Mouse (Mus musculus) CH12F3 (cell line): Measurements from ENCODE around the gene Zfp445.
"Not testable (repeated sequence)": the region's sequence is repeated elsewhere in the genome, so short reads cannot be mapped to it uniquely, and the experiment has no call there.

Experiments used
- in situ Hi-C: fragments of 300-500 bp; cut with MboI; formaldehyde crosslinking; loops from 2 replicates; pipeline ENCODE4 v1.14.3; 2020; ENCODE audit warnings: low sequenced_read_pairs

The Zfp445 gene

DNA sequence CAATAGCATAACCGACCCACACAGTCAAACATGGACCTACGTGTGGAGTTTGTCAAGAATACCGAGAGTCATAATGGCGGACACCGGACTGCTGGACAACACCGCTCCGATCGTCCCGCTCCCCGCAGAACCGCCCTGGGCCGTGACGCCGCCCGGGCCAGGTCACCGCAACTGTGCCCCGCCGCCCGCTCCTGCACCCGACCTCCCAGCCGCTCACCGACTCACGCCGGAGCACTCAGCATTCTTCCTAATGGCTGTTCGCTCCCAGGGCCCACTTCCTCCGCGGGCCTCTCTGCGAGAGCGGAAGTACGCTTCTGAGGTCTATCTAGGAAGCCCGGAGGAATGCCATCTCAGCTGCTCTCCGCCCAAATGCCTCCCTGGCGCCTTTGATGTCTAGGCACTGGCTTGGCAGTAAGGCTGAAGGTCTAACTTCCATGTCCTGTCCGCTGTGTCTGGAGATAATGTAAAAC, at the start of gene Zfp445:
Gene Zfp445 (minus strand): TSS at position 310 of the 470 bp plus-strand sequence.
- in situ Hi-C loops, result no loop called here

DNA sequence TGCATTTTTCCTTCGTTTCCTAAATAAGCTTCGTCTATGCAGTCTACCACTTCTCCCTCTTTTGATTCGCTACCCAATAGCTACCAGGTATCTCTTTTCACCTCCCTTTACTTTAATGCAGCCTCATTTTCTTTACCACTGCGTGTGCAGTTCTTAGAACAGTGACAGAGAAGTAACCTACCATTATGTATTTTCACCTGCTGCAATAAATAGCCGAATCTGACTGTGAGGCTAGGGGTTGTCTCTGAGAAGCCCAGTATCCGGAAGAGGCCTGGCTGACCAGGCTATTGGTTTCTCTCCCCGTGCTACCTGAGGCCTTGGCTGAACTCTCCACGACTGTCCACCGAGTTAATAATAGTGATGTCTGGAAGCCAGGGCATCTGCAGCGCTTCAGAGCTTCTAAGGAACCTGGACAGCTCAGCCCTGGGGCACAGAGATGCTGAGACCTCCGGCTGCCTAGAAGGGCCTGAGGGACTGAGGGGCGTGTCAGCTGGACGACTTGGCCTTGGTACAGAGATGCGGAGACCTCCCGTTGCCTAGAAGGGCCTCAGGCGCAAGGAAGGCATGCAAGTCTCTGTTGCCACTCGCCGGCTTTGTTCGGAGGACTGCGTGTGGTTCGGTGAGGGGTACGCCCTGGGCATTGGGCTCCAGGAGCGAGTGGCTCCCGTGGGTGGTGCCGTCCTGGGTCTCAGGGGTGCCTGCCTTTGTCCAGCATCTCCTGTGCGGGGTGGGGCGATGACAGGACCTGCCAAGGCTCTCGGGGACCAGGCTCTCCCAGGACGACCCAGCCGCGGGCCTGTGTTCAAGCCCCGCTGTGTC, 37.1 kb upstream of the Zfp445 start:
- in situ Hi-C loops, result no loop called here

DNA sequence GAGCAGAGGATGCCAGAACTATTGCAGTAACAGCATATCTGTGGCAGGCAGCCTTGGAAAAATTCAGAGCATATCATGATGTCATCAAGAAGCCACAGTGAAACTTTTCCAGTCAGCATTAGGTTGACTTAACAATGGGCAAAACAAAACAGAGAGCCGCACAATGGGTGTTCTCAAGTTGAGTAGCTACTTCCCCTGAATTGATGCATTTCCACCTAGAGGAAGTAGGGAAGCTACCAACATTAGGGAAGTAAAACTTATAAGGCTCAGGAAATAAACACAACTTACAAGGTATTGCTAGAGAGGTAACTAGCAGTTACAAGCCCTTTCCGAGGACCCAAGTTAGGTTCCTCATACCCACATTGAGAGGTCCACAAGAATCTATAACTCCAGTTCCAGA, 35.2 kb upstream of the Zfp445 start:
- in situ Hi-C loops, result no loop called here

DNA sequence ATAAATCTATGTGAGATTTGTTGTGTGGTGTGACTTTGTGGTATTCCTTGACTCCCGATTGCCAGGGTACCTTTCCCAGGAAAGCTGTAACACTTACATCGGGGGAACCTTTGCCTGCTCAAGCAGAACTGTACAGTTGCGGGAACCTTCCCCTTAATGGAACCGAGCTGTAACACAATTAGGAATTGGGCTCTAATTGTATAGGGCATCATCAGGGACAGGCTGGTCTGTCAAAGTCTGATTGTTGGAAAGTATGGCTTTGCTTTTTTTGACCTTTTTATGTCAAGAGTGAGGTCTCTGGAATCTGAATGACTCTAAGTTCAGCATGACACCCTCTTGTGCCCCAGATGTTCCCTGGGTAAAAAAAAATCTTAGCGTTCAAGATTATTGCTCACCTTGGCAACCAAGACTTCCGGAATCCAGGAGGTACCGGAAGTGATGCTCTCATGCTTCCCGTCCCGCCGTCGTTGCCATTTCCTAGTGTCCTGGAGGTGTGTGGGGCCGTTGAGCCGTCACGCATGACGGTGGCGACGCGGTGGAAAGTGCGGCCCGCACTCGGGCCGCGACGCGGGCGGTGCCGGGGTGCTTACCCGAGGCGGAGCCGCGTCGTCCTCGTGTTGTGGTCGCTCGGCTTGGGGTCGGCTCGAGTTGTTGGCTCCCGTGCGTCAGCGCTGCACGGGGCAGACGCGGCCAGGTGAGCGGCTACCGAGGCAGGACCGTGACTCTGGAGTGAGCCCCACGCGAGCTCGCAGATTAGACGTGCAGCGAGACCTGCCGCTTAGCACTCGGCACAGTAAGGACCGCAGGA, 20.8 kb upstream of the Zfp445 start:
- in situ Hi-C loops, result no loop called here

DNA sequence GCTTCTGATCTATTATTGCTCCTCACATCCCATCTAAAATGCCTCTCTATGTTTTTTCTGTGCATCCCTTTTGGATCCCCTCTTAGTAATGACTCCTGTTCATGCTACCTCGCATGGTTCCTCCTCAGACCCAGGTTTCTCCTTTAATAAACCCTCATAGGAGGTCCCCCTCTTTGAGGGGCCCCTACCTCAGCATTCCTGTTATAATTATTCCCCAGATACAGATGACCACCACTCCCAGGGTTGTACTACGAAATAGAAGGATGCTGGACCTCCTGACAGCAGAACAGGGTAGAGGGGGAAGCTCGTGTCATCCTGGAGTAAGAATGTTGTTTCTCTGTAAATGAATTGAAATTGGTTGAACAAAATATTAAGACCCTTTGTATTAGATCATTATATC, 19.6 kb upstream of the Zfp445 start, which contains the start of gene Zkscan7:
Gene Zkscan7 (plus strand): TSS at position 301 of the 400 bp plus-strand sequence.
- in situ Hi-C loops, result no loop called here

DNA sequence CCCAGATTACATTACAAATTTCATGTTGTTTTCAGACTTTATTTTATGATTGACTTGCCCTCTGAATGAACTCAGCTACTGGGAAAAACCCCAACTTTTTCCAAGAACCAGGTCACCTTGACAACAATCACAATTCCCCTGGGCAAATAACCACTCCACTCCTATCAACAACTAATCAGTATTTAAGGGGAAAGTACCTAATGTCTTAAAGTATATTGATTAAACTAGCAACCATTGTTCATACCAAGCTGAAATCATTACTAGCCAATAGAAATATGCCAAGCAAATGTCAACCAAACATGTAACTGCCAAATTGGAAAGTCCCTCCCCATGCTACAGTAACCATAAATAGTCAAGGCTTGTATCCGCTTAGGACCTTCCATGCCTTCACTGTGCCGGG, 9.3 kb upstream of the Zfp445 start:
- in situ Hi-C loops, result no loop called here

DNA sequence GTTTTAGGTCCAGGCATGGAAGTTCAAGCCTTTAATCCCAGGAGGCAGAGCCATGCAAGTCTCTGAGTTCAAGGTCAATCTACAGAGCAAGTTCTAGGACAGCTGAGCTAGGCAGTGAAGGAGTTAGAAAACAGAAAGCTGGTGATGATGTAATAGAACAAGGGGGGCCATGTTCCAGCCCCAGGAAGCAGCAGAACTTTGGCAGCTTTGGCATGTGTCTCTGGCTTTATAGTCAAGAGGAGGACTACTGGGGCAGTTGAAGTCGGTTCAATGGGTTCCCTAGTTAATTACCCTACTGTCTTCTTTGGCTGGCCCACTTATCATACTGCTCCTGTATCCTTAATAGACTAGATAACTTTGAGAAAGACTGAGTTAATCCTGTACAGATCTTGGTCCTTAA, 8.8 kb upstream of the Zfp445 start:
- in situ Hi-C loops, result no loop called here

DNA sequence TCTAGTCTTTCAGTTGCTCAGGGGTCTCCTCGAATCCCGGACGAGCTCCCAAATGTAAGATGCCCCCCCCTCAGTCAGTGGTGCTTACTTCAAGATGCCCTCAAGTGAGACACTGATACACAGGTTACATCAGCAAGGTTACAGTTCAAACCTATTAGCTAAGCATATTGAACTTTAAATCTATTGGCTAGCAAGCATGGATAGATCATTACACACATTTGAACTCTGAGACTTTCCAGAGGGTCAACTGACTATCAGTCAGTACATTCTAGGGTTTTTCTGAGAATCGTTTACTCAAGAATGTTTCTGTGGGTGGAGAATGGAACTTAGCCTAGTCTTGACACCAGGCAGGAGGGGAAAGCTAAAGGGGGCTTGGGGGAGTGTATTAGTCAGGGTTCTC, 6.8 kb upstream of the Zfp445 start:
- in situ Hi-C loops, result no loop called here

DNA sequence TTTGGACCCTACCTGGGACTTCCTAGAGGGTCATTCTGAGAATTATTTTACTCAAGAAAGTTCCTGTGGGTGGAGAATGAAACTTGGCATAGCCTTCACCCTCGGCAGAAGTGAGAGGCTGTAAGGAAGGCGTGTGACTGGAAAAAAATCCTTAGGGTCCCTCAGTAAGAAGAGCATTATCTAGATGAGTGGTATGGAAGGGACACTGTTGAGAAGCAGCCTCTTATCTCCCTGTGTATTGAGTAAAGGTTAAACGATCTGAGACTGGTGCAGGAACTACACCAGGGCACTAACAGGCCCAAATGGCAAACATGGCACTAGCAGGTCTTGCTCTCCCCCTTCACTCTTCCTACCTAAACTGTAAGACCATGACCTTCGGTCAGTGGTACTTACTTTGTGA, 386 bp upstream of the Zfp445 start:
- in situ Hi-C loops, result no loop called here

DNA sequence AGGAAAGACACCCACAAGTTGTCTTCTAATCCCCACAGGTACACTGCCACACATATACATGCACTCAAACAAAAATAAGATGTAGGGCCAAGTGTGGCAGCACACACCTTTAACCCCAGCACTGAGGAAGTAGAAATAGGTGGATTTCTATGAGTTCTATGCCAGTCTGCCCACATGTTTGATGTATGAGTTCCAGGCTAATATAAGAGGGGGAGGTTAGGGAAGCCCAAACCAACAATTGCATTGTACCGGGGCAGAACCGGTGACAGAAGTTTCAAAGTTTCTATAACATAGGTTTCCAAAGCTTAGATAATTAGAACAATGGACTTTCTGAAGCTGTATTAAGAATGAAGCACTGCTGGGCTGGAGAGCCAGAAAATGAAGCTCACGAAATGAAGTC, 958 bp downstream of the Zfp445 start:
- in situ Hi-C loops, result no loop called here

DNA sequence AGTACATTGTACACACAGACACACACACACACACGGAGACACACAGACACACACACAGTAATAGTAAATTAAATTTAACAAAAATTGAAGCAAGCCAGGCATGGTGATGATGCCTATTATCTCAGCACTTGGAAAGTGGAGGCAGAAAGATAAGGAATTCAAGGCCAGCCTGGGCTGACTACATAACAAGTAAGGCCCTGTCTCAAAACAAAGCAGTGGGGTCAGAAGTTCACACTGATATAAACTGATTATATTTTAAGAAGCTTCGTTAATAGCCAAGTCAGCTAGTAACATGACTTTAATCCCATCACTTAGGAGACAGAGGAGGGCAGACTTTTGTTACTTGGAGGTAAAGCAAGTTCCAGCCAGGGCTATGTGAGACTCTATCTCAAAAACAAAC, 2.1 kb downstream of the Zfp445 start:
- in situ Hi-C loops, result no loop called here

DNA sequence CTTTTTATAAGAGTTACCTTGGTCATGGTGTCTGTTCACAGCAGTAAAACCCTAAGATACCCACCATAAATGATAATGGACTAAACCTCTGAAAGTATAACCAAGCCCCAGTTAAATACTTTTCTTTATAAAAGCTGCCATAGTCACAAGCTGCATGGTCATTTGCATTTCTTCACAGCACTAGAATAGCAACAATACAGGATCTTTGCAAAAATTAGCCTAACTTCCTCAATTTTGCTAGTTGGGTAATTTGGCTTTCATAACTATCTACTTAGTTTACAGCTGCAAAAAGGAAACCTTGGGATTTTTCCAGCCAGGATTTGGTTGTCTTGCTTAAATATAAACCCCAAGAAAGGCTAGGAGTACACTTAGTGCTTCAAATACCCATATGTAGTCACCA, 5.1 kb downstream of the Zfp445 start:
- in situ Hi-C loops, result no loop called here

DNA sequence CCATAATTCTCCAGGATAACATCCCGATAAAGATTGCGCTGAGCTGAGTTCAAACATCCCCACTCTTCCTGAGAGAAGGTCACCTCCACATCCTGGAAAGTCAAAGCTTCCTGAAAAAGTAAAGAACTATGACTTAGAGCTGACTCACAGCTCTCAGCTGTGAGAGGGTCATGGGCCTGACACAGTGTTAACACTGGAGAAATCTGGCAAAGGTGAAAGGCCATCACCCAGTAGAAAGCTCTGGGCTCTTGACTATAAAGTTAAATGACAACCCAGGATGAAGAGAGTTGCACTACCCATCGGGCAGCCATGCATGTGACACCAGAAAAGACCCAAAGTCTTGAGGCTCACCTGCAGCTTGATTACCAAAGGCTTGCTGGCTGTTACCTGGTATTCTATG, 9.1 kb downstream of the Zfp445 start:
- in situ Hi-C loops, result no loop called here

DNA sequence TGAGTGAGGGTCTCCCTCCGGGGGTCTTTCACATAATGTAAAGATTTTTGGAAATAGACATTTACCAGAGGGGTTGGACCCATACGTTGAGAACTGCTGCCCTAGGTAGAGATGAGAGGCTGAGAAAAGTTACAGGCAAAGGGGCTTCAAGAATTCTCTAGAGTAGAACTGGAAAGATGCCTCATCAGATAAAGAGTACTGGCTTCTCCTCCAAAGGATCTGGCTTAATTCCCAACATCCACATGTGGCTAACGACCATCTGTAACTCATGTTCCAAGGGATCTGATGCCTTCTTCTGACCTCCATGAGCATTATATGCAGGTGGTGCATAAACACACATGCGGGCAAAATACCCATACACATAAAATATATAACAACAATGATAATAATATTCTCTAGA, 10.2 kb downstream of the Zfp445 start:
- in situ Hi-C loops, result no loop called here

DNA sequence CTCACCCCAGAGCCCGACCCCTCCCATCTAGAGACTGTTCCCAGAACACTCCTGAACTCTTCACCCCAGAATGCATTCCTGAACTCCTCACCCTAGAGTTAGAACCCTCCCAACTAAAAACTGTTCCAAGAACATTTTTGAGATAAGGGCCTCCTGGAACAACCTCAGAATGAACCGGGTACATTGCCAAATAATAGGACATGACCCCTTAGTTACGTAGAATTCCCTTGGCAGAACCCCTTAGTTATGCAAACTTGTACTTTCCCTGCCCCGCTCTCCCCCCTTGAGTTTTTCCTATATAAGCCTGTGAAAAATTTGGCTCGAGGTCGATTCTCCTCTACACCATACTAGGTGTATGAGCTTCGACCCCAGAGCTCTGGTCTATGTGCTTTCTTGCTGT, 10.7 kb downstream of the Zfp445 start:
- in situ Hi-C loops, result not testable (repeated sequence)

DNA sequence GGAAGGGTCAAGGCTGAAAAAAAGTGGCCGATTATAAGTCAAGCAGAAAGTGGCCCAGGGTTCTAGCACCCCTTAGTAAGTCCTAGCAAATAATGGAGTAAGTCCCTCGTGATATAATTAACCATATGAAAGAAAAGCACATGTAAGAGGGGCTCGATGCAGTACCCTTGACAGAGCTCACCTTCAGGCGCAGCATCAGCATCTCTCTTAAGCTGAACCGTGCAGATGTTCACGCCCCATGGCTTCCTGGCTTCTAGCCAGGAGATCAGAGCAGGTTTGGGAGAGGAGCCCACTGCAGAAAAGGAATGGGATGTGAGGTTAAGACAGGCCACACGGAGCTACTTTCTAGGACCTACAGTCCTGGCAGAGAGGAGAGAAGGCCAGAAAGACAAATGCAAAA, 11.3 kb downstream of the Zfp445 start:
- in situ Hi-C loops, result no loop called here

DNA sequence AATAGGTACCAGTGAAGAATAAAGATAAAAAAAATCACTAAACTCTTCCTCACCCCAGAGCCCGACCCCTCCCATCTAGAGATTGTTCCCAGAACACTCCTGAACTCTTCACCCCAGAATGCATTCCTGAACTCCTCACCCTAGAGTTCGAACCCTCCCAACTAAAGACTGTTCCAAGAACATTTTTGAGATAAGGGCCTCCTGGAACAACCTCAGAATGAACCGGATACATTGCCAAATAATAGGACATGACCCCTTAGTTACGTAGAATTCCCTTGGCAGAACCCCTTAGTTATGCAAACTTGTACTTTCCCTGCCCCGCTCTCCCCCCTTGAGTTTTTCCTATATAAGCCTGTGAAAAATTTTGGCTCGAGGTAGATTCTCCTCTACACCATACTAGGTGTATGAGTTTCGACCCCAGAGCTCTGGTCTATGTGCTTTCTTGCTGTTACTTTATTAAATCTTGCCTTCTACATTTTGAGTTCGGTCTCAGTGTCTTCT, 17.9 kb downstream of the Zfp445 start:
- in situ Hi-C loops, result not testable (repeated sequence)

DNA sequence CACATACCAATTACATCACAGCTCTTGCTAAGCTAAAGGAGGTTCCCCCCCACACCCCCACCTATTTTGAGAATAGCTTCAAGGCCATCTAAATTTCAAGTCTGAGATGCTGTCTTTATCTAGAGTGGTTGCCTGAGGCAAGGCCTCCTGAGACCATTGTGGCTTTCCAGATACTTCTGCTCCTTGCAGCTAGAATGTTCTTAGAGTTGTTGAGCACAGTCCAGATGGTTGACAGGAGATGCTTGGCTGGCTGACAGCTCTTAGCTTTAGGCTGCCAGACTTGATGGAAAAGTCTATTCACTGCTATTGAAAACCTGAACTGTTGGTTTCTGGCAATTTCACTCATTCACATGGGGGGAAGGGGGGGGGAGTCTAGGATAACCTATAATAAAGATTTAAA, 19.6 kb downstream of the Zfp445 start:
- in situ Hi-C loops, result no loop called here

DNA sequence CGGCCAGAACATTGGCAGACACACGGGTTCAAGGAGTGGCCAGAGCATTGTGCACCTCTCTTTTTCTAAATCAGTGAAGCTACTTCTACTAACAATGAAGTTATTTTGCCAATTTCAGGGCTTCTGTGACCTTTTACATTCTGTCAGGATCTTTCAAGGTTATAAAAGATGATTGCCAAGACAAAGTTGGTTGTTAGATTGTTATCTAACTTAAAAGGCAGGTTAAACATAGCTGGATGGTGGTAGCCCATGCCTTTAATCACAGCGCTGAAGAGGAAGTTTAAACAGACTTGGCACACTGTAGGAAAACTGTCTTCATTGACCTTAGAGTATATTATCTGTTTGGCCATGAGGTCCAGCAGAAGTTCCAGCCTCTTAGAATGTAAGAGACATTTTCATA, 20.2 kb downstream of the Zfp445 start:
- in situ Hi-C loops, result no loop called here

DNA sequence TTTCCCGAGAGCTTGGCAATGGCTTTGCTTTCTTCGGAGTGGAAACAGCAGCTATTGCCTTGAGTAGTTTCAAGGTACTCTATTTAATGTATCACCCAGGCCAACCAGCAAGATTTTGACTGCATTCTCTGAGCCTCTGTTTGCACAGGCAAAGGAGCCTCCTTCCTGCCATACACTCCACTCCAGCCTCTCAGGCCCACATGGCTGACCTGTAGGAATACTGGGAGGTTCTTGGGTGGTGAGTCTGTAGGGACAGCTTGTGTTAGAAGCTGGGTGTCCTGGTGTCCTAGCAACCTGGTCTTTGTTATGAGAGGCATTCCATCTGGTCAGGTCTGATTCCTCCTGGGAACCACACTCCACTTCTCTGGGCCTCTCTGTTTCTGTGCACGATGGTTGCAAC, 22.0 kb downstream of the Zfp445 start, which contains the start of gene Gm35549:
Gene Gm35549 (minus strand): TSS at position 276 of the 400 bp plus-strand sequence.
- in situ Hi-C loops, result no loop called here

DNA sequence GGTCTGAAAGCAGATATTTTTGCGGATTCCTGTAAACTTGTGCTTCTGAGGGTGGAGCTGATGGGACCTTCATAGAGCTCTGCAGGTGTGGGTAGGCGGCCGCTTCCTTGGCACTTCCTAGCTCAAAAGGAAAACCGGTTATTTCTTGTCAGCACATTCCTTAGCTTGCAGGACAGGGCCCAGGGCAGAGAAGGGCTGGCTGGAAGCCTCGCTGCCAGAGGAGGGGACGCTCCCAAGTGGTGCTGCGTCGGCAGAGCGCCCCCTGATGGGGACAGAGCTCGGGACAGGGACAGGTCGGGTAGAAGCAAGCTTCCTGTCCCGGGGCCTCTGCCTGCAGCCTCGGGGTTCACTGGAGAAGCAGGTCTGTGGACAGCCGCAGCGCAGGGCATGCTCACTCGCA, 28.1 kb downstream of the Zfp445 start:
- in situ Hi-C loops, result no loop called here

DNA sequence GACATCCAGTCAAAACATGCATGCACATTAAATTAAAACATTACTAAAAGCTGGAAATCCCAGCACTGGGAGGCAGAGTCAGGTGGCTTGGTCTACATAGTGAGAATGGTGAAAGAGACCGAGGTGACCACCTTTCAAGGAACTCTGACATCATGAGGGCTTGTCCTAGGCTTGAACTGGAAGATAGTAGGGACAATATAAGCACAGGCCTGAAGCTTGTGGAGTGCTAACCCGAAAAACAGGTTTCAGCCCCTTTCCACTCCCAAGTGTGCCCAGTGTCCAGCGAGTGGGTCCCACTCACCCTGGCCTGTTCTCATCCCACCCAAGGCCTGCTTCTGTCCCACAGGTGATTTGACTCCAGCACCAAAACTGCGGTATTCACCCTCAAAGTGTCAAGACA, 28.6 kb downstream of the Zfp445 start:
- in situ Hi-C loops, result no loop called here
